Mouse (Mus musculus): ENCODE data around the gene Sgca.

GRCm38 (mm10) chr11:95006525-95007219, 30.5 kb upstream of the Sgca start:
- TF ChIP-seq CTCF (IDR thresholded peaks at IDR 0.05; ENCODE audit: low read depth) (no peak), EP300 (IDR thresholded peaks at IDR 0.05; ENCODE audit: low read depth) (peak; percentile 23; the same call in 1 of the 2 replicates)

All from heart, postnatal 0 days (tissue).